Mouse (Mus musculus): Measurements from ENCODE around the gene Cyp26a1.

GRCm38 (mm10) chr19:37719166-37719565 lies 21.6 kb downstream of the Cyp26a1 start:
- TF ChIP-seq CTCF (IDR thresholded peaks at IDR 0.05; ENCODE audit: control insufficient read depth, insufficient read depth, insufficient replicate concordance, low read depth, low read length) (no peak), POLR2A (IDR thresholded peaks at IDR 0.05; ENCODE audit: control insufficient read depth, low read depth, low read length) (no peak)
